ENCODE assay signal across 15 mouse cellular contexts in the genomic region with DNA sequence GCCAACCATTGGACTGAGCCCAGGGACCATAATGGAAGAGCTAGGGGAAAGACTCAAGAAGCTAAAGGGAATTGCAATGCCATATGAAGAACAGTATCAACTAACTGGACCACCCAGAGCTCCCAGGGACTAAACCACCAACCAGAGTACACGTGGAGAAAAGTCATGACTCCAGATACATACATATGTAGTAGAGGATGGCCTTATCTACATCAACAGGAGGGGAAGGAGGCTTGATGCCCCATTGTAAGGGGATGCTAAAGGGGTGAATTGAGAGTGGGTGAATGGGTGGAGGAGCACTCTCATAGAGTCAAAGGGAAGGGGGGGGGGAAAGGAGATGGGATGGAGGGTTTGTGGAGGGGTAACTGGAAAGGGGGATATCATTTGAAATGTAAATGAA. TPM values are rescaled to one million over a fixed set of nuclear protein-coding genes. Genes with fewer than 3 reads are reported as not detected.
"Had no signal": no experiment of that assay in that cellular context is flagged by ENCODE, and none has a peak within 500 bp of the region (broad histone marks: within the 10 kb centered on the region; RNA-seq: fewer than 3 reads in every experiment).

No protein-coding gene starts in this region.

- DNase-seq: lung, adult 18-20 months; lung, embryonic 14.5 days; lung, postnatal 10 days; lung, postnatal 4 days; right cerebral cortex, postnatal 14 days; thymus, adult 2 months; thymus, postnatal 25 days had no signal

- H3K9me3 ChIP-seq: midbrain, embryonic 13.5 days; midbrain, embryonic 15.5 days; neural tube, embryonic 12.5 days; stomach, embryonic 15.5 days had no signal

- H3K4me3 ChIP-seq: midbrain, embryonic 13.5 days; midbrain, embryonic 15.5 days; neural tube, embryonic 12.5 days; stomach, embryonic 15.5 days had no signal

- H3K4me1 ChIP-seq: midbrain, embryonic 13.5 days; midbrain, embryonic 15.5 days; neural tube, embryonic 12.5 days; stomach, embryonic 15.5 days had no signal

- H3K9ac ChIP-seq: lung, embryonic 14.5 days; midbrain, embryonic 13.5 days; midbrain, embryonic 15.5 days; neural tube, embryonic 12.5 days; stomach, embryonic 15.5 days had no signal

- H3K36me3 ChIP-seq: midbrain, embryonic 13.5 days; midbrain, embryonic 15.5 days; neural tube, embryonic 12.5 days; stomach, embryonic 15.5 days had no signal

- H3K27me3 ChIP-seq: midbrain, embryonic 13.5 days; midbrain, embryonic 15.5 days; neural tube, embryonic 12.5 days; stomach, embryonic 15.5 days had no signal

- ATAC-seq: midbrain, embryonic 13.5 days; midbrain, embryonic 15.5 days had no signal

- H3K4me2 ChIP-seq: lung, embryonic 14.5 days; midbrain, embryonic 11.5 days; midbrain, embryonic 13.5 days; midbrain, embryonic 15.5 days; neural tube, embryonic 12.5 days; stomach, embryonic 15.5 days had no signal

- H3K27ac ChIP-seq: midbrain, embryonic 13.5 days; midbrain, embryonic 15.5 days; neural tube, embryonic 12.5 days; stomach, embryonic 15.5 days; stomach, postnatal 0 days had no signal

RNA-seq across cellular contexts. Expression of a gene that starts 48.1 kb away (rescaled TPM):
- polyA plus RNA-seq: lung, embryonic 16.5 days; spleen, adult 2 months; stomach, embryonic 15.5 days; stomach, postnatal 0 days; thymus, adult 2 months had no signal
